Mouse (Mus musculus): ENCODE results near the gene Cldn7. TPM values are rescaled to one million over a fixed set of nuclear protein-coding genes. Genes with fewer than 3 reads are reported as not detected.

Gene Cldn7
- total and polyA plus RNA-seq, 3 experiments, result 0.31 to 0.36 TPM; not detected in 1

GRCm38 (mm10) chr11:69936714-69937347 is 27.7 kb upstream of the Cldn7 start:
- H3K27me3 ChIP-seq (ENCODE audit: control insufficient read depth in 1 of 2, insufficient read depth in 2 of 2, low read length in 2 of 2), result peaks cover 0 to 2% of the 10 kb centered on the region in 2 experiments; a peak in 3 of 4 replicates
- H3K79me2 ChIP-seq (ENCODE audit: control insufficient read depth, insufficient read depth, low read length, poor library complexity), result no peaks in the 10 kb centered on the region
- peaks cover 0 to 12% of the 10 kb centered on the region in 2 experiments; a peak in 2 of 4 replicates for H3K36me3 ChIP-seq (ENCODE audit: control insufficient read depth in 1 of 2, insufficient read depth in 2 of 2, low read length in 2 of 2)
- no peak overlapping the region for H3K4me3 ChIP-seq (ENCODE audit: control insufficient read depth in 1 of 2, insufficient read depth in 1 of 2, low read depth in 2 of 2, low read length in 2 of 2)
- H3K9ac ChIP-seq (ENCODE audit: control insufficient read depth, low read depth, low read length, poor library complexity, severe bottlenecking), result no peak overlapping the region
- no peak overlapping the region for H3K27ac ChIP-seq (ENCODE audit: control insufficient read depth, low read depth, low read length)
- TF ChIP-seq HCFC1 (IDR thresholded peaks at IDR 0.05; ENCODE audit: low read depth, low read length) (no peak), MAFK (IDR thresholded peaks at IDR 0.05; ENCODE audit: borderline replicate concordance, low read depth, low read length) (no peak), ZNF384 (IDR thresholded peaks at IDR 0.05; ENCODE audit: low read depth, low read length) (no peak), MEF2A (IDR thresholded peaks at IDR 0.05; ENCODE audit: extremely low read depth, insufficient replicate concordance, low read depth, low read length, poor library complexity, severe bottlenecking) (no peak), RCOR1 (IDR thresholded peaks at IDR 0.05; ENCODE audit: low read depth, low read length) (no peak), TBP (IDR thresholded peaks at IDR 0.05; ENCODE audit: low read depth, low read length) (no peak), GATA1 (IDR thresholded peaks at IDR 0.05; ENCODE audit: low read depth, low read length) (no peak), SMC3 (IDR thresholded peaks at IDR 0.05; ENCODE audit: low read depth, low read length) (no peak), RAD21 (IDR thresholded peaks at IDR 0.05; ENCODE audit: low read depth, low read length) (no peak), MXI1 (IDR thresholded peaks at IDR 0.05; ENCODE audit: low read depth, low read length) (no peak), SIN3A (IDR thresholded peaks at IDR 0.05; ENCODE audit: low read length) (no peak), CHD2 (IDR thresholded peaks at IDR 0.05; ENCODE audit: low read length) (no peak), ZMIZ1 (IDR thresholded peaks at IDR 0.05; ENCODE audit: low read depth, low read length) (no peak), POLR2AphosphoS5 (IDR thresholded peaks at IDR 0.05; ENCODE audit: borderline replicate concordance, low read depth, low read length) (no peak), ZKSCAN1 (IDR thresholded peaks at IDR 0.05; ENCODE audit: low read depth, low read length) (no peak), GABPA (IDR thresholded peaks at IDR 0.05; ENCODE audit: low read depth, low read length) (no peak), POLR2AphosphoS2 (IDR thresholded peaks at IDR 0.05; ENCODE audit: low read length) (no peak), NRF1 (IDR thresholded peaks at IDR 0.05; ENCODE audit: insufficient read depth, low read depth, low read length, poor library complexity, severe bottlenecking) (no peak), USF2 (IDR thresholded peaks at IDR 0.05; ENCODE audit: borderline replicate concordance in 1 of 2, insufficient read depth in 1 of 2, low read depth in 1 of 2, low read length in 2 of 2) (no peak), NELFE (IDR thresholded peaks at IDR 0.05; ENCODE audit: low read depth, low read length) (no peak)
- H3K9me3 ChIP-seq (replicated peaks; ENCODE audit: insufficient read depth, low read length), result no peaks in the 10 kb centered on the region
- DNase-seq (ENCODE audit: low read depth, low spot score), result no peak
- peaks cover 3 to 12% of the 10 kb centered on the region in 2 experiments; a peak in 2 of 4 replicates for H3K4me1 ChIP-seq (ENCODE audit: control insufficient read depth in 1 of 2, insufficient read depth in 2 of 2, low read length in 2 of 2)
